Mouse (Mus musculus) bone marrow macrophage, adult 2 months (primary cell): ENCODE results near the gene Pikfyve.

ENCODE experiments used
- CTCF ChIP-seq: IDR thresholded peaks from 2 replicates; pipeline ENCODE4 v1.5.1; 2012; ENCODE audit warnings: low read depth, mild to moderate bottlenecking, low read length, moderate library complexity
- POLR2A ChIP-seq: IDR thresholded peaks from 2 replicates; pipeline ENCODE4 v1.6.1; 2012; ENCODE audit warnings: mild to moderate bottlenecking, low read depth, low read length, borderline replicate concordance

- TF ChIP-seq CTCF (no peak), POLR2A (no peak)
Measured at GRCm38 (mm10) chr1:65169536-65169935, 16.9 kb upstream of the Pikfyve start.
